22 mouse cellular contexts compared by ENCODE assay signal in the genomic region with DNA sequence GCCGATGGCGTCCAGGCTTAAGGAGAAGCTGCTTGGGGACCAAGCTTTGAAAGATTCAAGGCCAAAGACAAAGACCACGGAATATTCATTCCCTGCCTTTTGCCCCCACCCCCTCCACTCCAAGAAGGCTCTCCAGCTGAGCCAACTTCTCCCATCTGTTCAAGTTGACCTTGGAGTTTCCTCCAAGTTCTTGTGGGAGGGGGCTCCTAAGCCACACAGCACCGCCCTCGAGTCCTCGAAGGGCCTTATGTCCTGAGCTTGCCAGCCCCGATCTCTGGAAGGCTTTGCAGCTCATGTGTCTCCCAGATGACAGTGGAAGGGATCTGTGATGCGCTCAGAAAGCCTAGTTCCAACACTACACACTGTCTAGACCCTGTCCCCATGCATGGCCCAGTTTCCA. TPM values are rescaled to one million over a fixed set of nuclear protein-coding genes. Genes with fewer than 3 reads are reported as not detected.
DNase-seq lines count a peak whose midpoint lies in the region; ATAC-seq lines count a peak whose summit lies in the region.
"Had no signal": no experiment of that assay in that cellular context is flagged by ENCODE, and none has a peak within 500 bp of the region (broad histone marks: within the 10 kb centered on the region; RNA-seq: fewer than 3 reads in every experiment).

No protein-coding gene starts in this region.

- DNase-seq in embryonic facial prominence, embryonic 14.5 days (ENCODE audit: low spot score) = peak; percentile 50
- DNase-seq in embryonic facial prominence, embryonic 10.5 days (ENCODE audit: low spot score) = no peak
- DNase-seq in left cerebral cortex, postnatal 4 days = peak; percentile 16
- DNase-seq in left cerebral cortex, adult 18-20 months (ENCODE audit: low spot score in 2 of 2) = no peak
- peak; percentile 83 for DNase-seq in ZHBTc4 (ENCODE audit: low read depth, low spot score)
- DNase-seq in testis, postnatal 10 days (ENCODE audit: low spot score) = peak; percentile 54
- no peak for DNase-seq in urinary bladder, adult 2 months (ENCODE audit: low spot score)
- DNase-seq: B cell, adult 2 months; forebrain, postnatal 0 days; layer of hippocampus, postnatal 36 days; lung, embryonic 14.5 days; thymus, postnatal 14 days had no signal

- WGBS in embryonic facial prominence, embryonic 14.5 days = 74% methylated on average over 8 of the region's 8 CpGs
- 90% methylated on average over 8 of the region's 8 CpGs for WGBS in embryonic facial prominence, embryonic 10.5 days
- WGBS in heart, embryonic 11.5 days (ENCODE audit: insufficient replicate concordance) = 83% methylated on average over 8 of the region's 8 CpGs

- no peak overlapping the region for H3K4me3 ChIP-seq in embryonic facial prominence, embryonic 14.5 days (ENCODE audit: low read depth, low read length)
- H3K4me3 ChIP-seq in embryonic facial prominence, embryonic 10.5 days = no peak overlapping the region
- no peak overlapping the region for H3K4me3 ChIP-seq in heart, embryonic 11.5 days (ENCODE audit: low read depth, low read length)
- H3K4me3 ChIP-seq: embryonic facial prominence, embryonic 13.5 days; hindbrain, embryonic 13.5 days; liver, embryonic 12.5 days had no signal

- no peak overlapping the region for H3K4me2 ChIP-seq in embryonic facial prominence, embryonic 14.5 days (ENCODE audit: low read depth, low read length)
- no peak overlapping the region for H3K4me2 ChIP-seq in heart, embryonic 11.5 days
- H3K4me2 ChIP-seq: embryonic facial prominence, embryonic 13.5 days; hindbrain, embryonic 13.5 days; liver, embryonic 12.5 days; lung, embryonic 14.5 days; midbrain, embryonic 11.5 days had no signal

- intact Hi-C loops in left cerebral cortex, postnatal 4 days (cut with DNase I) = no loop called here

- no peaks in the 10 kb centered on the region for H3K36me3 ChIP-seq in embryonic facial prominence, embryonic 14.5 days (ENCODE audit: control insufficient read depth, insufficient read depth, low read length)
- no peaks in the 10 kb centered on the region for H3K36me3 ChIP-seq in embryonic facial prominence, embryonic 10.5 days (replicated peaks)
- no peaks in the 10 kb centered on the region for H3K36me3 ChIP-seq in heart, embryonic 11.5 days (ENCODE audit: control insufficient read depth, insufficient read depth, low read length)
- H3K36me3 ChIP-seq: embryonic facial prominence, embryonic 13.5 days; hindbrain, embryonic 13.5 days; liver, embryonic 12.5 days had no signal

- H3K4me1 ChIP-seq in embryonic facial prominence, embryonic 14.5 days (ENCODE audit: control insufficient read depth, insufficient read depth, low read length) = peaks cover 30% of the 10 kb centered on the region
- H3K4me1 ChIP-seq in embryonic facial prominence, embryonic 10.5 days = peaks cover 21% of the 10 kb centered on the region
- H3K4me1 ChIP-seq in heart, embryonic 11.5 days (ENCODE audit: control insufficient read depth, insufficient read depth, low read length) = peaks cover 2% of the 10 kb centered on the region; the same call in 1 of the 2 replicates
- H3K4me1 ChIP-seq: liver, embryonic 12.5 days had no signal

- no peak for ATAC-seq in embryonic facial prominence, embryonic 14.5 days (ENCODE audit: low read depth)
- no peak for ATAC-seq in heart, embryonic 11.5 days (replicated peaks; ENCODE audit: insufficient number of reproducible peaks, low FRiP score, low TSS enrichment)
- ATAC-seq: activated CD4-positive, CD25-positive, alpha-beta regulatory T cell, adult 4 months; forebrain, postnatal 0 days; intestine, embryonic 16.5 days; liver, embryonic 12.5 days had no signal

- no peak overlapping the region for H3K27ac ChIP-seq in embryonic facial prominence, embryonic 14.5 days (replicated peaks; ENCODE audit: low read depth, low read length)
- no peak overlapping the region for H3K27ac ChIP-seq in embryonic facial prominence, embryonic 10.5 days (replicated peaks)
- H3K27ac ChIP-seq in heart, embryonic 11.5 days (ENCODE audit: low read depth, low read length) = no peak overlapping the region
- H3K27ac ChIP-seq: hindbrain, embryonic 13.5 days; liver, embryonic 12.5 days; macrophage; stomach, postnatal 0 days had no signal

- no peaks in the 10 kb centered on the region for H3K9me3 ChIP-seq in embryonic facial prominence, embryonic 14.5 days (ENCODE audit: control insufficient read depth, low read length)
- no peaks in the 10 kb centered on the region for H3K9me3 ChIP-seq in embryonic facial prominence, embryonic 10.5 days
- H3K9me3 ChIP-seq in heart, embryonic 11.5 days (replicated peaks; ENCODE audit: control insufficient read depth, low read length) = no peaks in the 10 kb centered on the region
- H3K9me3 ChIP-seq: hindbrain, embryonic 13.5 days; liver, embryonic 12.5 days had no signal

- no peak overlapping the region for H3K9ac ChIP-seq in embryonic facial prominence, embryonic 14.5 days (ENCODE audit: low read depth, low read length)
- H3K9ac ChIP-seq in heart, embryonic 11.5 days (ENCODE audit: low read depth, low read length) = no peak overlapping the region
- H3K9ac ChIP-seq: embryonic facial prominence, embryonic 13.5 days; forebrain, postnatal 0 days; hindbrain, embryonic 13.5 days; liver, embryonic 12.5 days; lung, embryonic 14.5 days had no signal

- no peaks in the 10 kb centered on the region for H3K27me3 ChIP-seq in embryonic facial prominence, embryonic 14.5 days (replicated peaks; ENCODE audit: control insufficient read depth, insufficient read depth, low read length)
- H3K27me3 ChIP-seq in embryonic facial prominence, embryonic 10.5 days (replicated peaks; ENCODE audit: low read depth, poor library complexity, severe bottlenecking) = peaks cover 15% of the 10 kb centered on the region
- peaks cover 7% of the 10 kb centered on the region for H3K27me3 ChIP-seq in heart, embryonic 11.5 days (ENCODE audit: control insufficient read depth, insufficient read depth, low read length)
- H3K27me3 ChIP-seq: embryonic facial prominence, embryonic 13.5 days had no signal

RNA-seq across cellular contexts. Expression of a gene that starts 6.6 kb away (rescaled TPM):
- 0.78 and 1.0 TPM in 2 replicates for polyA plus RNA-seq in embryonic facial prominence, embryonic 14.5 days (2014; fragmentation: Nextera tagmentation; extraction: Ambion mirVana)
- polyA plus RNA-seq in embryonic facial prominence, embryonic 10.5 days (2016; fragmentation: Nextera tagmentation; extraction: Ambion mirVana) = 0.49 and 1.00 TPM in 2 replicates
- 100 to 1,000 TPM in 1 of 2 experiments, 10 to 100 TPM in 1; 89.8 to 101 TPM for total RNA-seq in left cerebral cortex, postnatal 4 days (2021)
- 100 to 1,000 TPM; 257 to 300 TPM for total RNA-seq in left cerebral cortex, adult 18-20 months (2021)
- 0.87 and 1.3 TPM in 2 replicates for polyA plus RNA-seq in urinary bladder, adult 2 months (2012; rRNA removed)
- 0.09 TPM in 1 of 2 replicates, not detected in the other for polyA plus RNA-seq in heart, embryonic 11.5 days (2014; fragmentation: Nextera tagmentation; extraction: Ambion mirVana)
- polyA plus RNA-seq: activated CD4-positive, CD25-positive, alpha-beta regulatory T cell, adult 4 months; heart, postnatal 0 days; macrophage had no signal

RNA-seq across cellular contexts. Expression of a gene that starts 37.9 kb away (rescaled TPM):
- 420 and 428 TPM in 2 replicates for polyA plus RNA-seq in embryonic facial prominence, embryonic 14.5 days (2014; fragmentation: Nextera tagmentation; extraction: Ambion mirVana)
- polyA plus RNA-seq in embryonic facial prominence, embryonic 10.5 days (2016; fragmentation: Nextera tagmentation; extraction: Ambion mirVana) = 119 and 163 TPM in 2 replicates
- 10 to 100 TPM; 10.2 to 12.2 TPM for total RNA-seq in left cerebral cortex, postnatal 4 days (2021)
- total RNA-seq in left cerebral cortex, adult 18-20 months (2021) = 1 to 10 TPM; 2.6 to 3.3 TPM
- polyA plus RNA-seq in urinary bladder, adult 2 months (2012; rRNA removed) = 196 and 207 TPM in 2 replicates
- polyA plus RNA-seq in heart, embryonic 11.5 days (2014; fragmentation: Nextera tagmentation; extraction: Ambion mirVana) = 57.6 and 58.4 TPM in 2 replicates
- polyA plus RNA-seq: activated CD4-positive, CD25-positive, alpha-beta regulatory T cell, adult 4 months; macrophage had no signal

RNA-seq across cellular contexts. Expression of a gene that starts 46.9 kb away (rescaled TPM):
- 49.6 and 59.2 TPM in 2 replicates for polyA plus RNA-seq in embryonic facial prominence, embryonic 14.5 days (2014; fragmentation: Nextera tagmentation; extraction: Ambion mirVana)
- polyA plus RNA-seq in embryonic facial prominence, embryonic 10.5 days (2016; fragmentation: Nextera tagmentation; extraction: Ambion mirVana) = 97.4 and 103 TPM in 2 replicates
- total RNA-seq in left cerebral cortex, postnatal 4 days (2021) = 10 to 100 TPM; 65.1 to 69.8 TPM
- 10 to 100 TPM; 22.9 to 23.9 TPM for total RNA-seq in left cerebral cortex, adult 18-20 months (2021)
- 23.7 and 26.3 TPM in 2 replicates for polyA plus RNA-seq in urinary bladder, adult 2 months (2012; rRNA removed)
- polyA plus RNA-seq in heart, embryonic 11.5 days (2014; fragmentation: Nextera tagmentation; extraction: Ambion mirVana) = 22.3 and 25.8 TPM in 2 replicates

RNA-seq across cellular contexts. Expression of a gene that starts 57.6 kb away (rescaled TPM):
- polyA plus RNA-seq in embryonic facial prominence, embryonic 14.5 days (2014; fragmentation: Nextera tagmentation; extraction: Ambion mirVana) = 32.5 and 37.5 TPM in 2 replicates
- polyA plus RNA-seq in embryonic facial prominence, embryonic 10.5 days (2016; fragmentation: Nextera tagmentation; extraction: Ambion mirVana) = 44.4 and 49.7 TPM in 2 replicates
- 10 to 100 TPM; 33.2 to 34.7 TPM for total RNA-seq in left cerebral cortex, postnatal 4 days (2021)
- total RNA-seq in left cerebral cortex, adult 18-20 months (2021) = 10 to 100 TPM; 43.4 to 43.8 TPM
- 25.2 and 29.8 TPM in 2 replicates for polyA plus RNA-seq in urinary bladder, adult 2 months (2012; rRNA removed)
- 13.3 and 14.5 TPM in 2 replicates for polyA plus RNA-seq in heart, embryonic 11.5 days (2014; fragmentation: Nextera tagmentation; extraction: Ambion mirVana)

Comparison
In these comparisons a context has a peak if more than half of its experiments do, and no peak if none do; other contexts are left out.
1. DNase-seq: peak in embryonic facial prominence, embryonic 14.5 days (single experiment), left cerebral cortex, postnatal 4 days (single experiment), ZHBTc4 (single experiment) and testis, postnatal 10 days (single experiment); none in embryonic facial prominence, embryonic 10.5 days (single experiment), left cerebral cortex, adult 18-20 months (0 of 2) and urinary bladder, adult 2 months (single experiment).